Mouse (Mus musculus) retina, embryonic 14.5 days (tissue): ENCODE measurements around the gene Zfp706.

Experiments used
- DNase-seq: peaks from one replicate; pipeline ENCODE4 v3.0.0-alpha.2; 2015; ENCODE audit warnings: low spot score

The Zfp706 gene

DNA sequence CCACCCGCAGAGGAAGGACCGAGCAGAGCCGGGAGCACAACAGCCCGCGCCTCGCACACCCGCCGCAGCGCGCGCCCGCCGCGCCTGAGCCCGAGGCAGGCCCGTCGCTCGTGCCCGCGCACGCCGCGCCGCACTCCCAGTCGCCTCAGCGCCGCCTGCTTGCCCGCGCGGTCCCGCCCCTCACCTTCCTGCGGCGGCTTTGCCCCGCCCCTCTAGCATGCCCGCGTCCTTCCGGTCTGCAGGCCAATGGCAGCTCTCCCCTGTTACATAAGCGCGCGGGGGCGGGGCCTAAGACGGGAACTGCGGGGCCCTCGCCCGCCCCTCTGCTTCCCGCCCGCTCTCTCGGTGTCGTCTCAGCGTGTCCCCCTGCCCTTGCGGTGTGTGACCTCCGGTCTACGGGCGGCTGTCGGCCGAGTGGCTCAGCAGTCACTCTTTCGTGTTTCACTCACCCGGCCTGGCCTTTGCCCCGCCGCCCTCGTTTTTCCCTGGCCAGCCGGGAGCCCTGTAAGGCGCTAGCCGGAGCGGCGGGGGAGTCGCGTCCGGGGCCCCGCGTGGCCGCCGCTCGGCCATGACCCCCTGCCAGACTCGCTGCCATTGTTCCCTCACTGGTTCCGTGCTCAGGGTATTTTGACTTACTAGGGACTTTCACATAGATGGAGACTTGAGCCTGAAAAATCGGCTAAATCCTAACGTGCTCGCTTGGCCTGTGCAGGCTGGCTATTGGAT, at the start of gene Zfp706:
Gene Zfp706, minus strand, starts transcription at position 541 of the 726 bp plus-strand sequence.
- DNase-seq: peak; percentile 98

DNA sequence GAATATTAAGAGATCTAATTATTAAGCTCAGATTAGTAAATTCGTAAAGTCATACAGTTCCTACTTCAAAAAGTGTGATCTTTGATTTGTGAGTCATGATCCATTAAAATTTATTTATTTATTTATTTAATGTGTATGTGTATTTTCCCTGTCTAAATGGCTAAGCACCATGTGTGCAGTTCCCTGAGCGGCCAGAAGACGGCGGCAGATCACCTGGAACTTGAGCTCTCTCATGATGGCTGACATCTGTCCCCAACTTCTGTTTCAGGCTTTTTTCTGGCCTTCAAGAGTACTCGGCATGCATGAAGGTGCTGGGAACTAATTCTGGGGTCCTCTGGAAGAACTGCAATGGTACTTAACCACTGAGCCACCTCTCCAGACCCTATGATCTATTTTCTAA, 47.0 kb upstream of the Zfp706 start:
- DNase-seq: no peak

DNA sequence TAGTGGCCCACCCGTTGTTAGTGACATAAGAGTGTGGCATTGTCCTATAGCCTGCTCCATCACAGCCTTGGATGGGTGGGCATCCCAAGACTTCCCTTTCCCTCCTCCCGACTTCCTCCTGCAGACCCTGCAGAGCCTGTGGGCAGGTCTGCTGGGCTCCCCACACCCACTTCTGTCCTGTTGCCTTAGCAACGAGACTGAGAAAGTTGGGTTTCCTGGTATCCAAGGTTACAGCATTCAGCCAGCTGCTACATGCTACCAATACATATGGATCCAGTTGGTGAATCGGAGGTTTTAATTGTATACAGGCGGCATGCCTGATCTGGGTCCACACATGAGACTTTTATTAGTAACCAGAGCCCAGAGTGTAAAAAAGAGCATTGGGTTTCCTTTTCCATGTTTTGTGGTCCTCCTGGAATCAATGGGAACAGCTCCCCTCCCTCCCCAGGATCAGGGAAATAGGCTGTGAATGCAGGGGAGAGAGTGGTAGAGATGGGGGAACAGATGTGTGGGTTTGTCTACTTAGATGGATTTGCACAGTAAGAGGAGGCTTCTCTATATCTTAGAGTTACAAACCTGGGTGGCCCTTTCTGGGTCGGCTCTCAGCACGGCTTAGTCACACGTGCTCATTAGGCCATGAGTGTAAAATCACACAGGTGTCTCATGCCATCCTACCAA, 45.7 kb upstream of the Zfp706 start:
- DNase-seq: no peak

DNA sequence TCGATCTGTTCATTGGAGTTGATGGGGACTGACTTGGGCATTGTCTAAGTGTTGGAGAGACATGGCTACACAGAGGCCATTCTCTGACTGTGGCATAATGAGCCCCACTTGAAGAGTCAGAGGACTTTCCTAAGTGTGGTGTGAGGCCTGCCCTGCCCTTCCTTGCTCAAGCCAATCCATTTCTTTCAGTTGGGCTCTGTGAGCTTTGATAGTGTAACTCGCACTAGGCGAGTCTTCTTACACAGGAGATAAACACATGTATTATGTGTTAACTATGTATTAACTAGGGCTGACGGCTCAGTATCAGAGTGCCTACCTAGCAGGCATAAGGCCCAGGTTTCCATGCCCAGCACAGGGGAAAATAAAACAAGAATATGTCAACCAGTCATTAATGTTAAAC, 39.8 kb upstream of the Zfp706 start:
- no peak for DNase-seq

DNA sequence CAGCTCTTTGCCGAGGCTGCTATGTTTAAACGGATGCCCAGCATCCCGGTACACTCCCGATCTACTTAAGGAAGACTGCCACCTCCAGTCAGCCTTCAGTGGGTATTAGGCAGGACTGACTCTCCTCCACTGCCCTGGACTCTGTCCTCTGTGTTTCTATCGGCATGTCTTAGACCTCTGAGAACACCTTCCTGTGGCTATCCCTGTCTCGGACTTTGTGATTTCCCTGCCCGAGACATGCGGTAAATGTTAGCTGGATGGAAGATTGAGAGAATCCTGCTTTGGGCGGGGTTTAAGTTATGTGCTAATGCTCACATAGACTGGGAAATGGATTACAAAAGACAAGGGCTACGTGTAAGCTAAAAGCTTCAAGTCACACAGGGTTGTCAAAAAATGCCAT, 39.0 kb upstream of the Zfp706 start:
- DNase-seq: no peak

DNA sequence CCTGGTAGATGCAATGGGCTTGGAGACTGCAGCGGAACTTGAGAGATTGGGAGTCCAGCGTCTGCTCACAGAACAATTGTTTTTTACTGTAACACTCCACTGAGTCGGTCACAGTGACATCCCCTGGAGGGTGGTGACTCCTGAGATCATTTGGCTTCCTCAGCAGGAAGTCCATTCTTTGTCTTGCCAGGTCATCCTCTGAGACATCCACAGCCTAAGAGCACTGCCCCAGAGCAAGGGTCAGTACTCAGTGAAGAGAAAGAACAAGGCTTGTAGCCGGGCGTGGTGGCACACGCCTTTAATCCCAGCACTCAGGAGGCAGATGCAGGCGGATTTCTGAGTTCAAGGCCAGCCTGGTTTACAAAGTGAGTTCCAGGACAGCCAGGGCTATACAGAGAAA, 38.6 kb upstream of the Zfp706 start:
- DNase-seq: no peak

DNA sequence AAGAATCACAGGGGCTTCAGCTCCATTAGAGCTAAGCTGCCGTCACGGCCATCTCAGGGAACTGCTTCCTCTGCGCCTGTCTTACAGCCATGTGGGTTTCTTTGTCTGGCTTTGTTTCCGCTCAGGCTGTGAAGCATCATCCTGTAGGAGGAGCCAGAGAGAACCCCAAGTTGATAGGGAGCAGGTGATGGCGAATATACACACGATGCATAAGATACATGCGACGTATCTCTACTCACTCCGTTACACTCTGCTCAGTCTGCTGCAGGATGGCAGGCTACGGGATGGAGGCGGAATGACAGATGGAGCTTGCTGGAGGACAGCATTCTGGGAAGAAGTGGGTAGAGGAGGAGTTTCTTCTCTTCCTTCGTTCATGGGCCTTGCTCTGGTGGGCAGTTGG, 37.9 kb upstream of the Zfp706 start:
- DNase-seq: peak; percentile 29

DNA sequence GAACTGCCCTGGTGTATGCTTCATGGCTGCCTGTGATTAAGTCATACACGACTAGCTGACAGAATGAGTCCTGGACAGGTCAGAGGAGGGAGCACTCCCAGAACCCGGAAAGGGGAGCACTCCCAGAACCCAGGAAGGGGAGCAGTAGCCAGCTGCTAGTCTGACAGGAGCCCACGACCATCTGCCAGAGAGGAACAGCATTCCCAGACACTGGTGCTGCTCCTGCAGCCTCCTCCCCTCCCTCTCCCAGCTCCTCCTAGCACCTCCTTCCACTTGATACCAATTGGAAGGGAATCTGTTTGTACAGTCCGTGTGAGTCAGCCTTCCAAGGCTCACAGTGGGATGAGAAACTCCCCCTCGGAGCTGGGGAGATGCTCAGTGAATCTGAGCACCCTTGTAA, 35.0 kb upstream of the Zfp706 start:
- DNase-seq: peak; percentile 27

DNA sequence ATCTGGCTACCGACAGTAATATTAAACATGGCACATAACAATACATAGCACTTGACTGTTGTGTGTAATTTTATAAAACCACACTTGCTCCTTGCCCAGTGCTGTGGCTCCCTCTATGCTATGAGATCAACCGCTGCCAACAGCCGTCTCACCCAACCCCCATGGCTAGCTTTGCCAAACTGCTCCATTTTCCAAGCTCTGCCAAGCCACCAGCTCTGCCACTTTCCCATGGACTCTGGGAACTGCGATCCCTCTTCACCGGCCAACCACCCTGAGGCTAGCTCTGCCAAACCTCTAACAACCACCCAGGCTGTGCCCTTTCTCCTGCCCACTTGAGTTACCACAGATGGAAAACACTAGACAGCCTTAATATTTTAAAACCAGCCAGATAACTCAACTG, 33.6 kb upstream of the Zfp706 start:
- no peak for DNase-seq

DNA sequence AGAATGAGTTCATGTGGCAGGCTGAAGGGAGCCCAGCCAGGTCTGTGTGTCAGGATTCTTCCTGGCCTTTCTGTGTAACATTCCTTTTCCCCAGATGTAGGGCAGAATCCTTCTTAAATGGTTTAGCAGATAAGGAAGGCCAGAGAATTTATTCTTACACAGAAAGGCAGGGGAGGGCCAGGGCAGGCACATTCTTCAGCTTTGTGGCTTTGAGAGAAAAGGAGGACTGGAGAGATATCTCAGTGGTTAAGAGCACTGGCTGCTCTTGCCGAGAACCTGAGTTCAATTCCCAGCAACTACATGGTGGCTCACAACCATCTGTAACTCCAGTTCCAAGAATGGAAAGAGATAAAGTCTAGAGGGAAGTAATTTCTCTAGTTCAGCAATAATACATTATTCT, 31.1 kb upstream of the Zfp706 start:
- DNase-seq: no peak

DNA sequence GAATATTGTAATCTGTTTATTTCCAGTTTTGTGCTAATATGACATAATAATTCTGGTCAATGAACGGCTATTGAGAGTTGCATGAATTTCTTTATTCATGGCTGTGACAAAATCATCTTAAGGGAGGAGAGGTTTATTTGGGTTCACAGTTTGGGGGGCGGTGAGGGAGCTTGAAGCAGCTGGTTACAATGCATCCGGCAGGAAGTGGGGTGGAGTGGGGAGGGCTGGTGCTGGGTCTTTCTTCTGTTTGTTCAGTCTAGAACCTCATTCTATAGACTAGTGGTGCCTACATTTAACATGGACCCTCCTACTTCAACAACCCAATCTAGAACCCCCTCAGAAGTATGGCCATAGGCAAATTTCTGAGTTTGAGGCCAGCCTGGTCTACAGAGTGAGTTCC, 30.1 kb upstream of the Zfp706 start:
- DNase-seq: no peak

DNA sequence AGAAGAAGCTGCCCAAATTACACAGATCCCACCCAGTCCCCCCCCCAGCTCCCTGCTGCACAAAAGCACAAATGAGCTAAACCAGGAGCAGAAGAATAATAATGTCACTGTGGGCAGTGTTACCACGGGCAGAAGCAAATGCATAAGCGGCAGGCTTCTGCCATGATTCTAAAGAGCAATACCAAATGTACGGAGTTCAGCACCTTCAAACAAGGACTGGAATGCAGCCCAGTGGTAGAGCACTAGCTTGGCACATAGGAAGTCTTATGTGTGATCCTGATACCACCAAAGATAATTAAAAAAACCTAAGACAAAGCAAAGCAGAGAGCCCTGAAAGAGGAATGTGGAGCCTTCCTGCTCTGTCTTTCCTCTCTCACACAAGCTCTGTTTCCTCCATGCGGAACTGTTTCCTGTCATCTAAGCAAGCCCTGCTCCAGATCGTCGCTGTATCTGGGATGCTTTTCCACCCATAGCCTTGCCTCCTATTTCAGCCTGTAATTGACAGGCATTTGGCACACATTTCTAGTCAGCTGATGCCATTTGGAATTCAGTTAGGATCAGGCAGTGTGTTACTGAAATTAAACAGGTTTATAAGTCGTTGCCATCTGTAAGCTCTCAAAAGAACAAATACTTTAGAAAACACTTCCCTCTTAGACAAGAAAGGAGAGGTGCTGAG, 29.0 kb upstream of the Zfp706 start:
- no peak for DNase-seq

DNA sequence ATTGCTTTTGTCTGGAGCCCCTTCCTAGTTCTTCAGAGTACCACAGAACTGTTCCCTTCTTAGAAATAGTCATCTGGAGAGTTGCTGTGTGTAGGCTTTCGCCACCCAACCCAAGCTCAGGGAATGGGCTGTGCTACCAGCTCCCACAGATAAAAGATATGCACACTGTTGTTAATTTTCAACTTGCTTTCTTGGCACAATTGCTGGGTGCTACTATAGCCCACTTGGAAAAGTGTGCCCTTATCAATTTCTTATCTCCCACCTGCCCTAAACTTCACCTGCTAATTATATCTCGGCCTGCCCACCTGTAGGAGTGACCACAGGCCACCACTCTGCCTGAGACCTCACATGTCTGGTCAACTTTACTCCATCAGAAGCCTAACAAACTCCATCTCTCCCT, 26.6 kb upstream of the Zfp706 start:
- DNase-seq: no peak

DNA sequence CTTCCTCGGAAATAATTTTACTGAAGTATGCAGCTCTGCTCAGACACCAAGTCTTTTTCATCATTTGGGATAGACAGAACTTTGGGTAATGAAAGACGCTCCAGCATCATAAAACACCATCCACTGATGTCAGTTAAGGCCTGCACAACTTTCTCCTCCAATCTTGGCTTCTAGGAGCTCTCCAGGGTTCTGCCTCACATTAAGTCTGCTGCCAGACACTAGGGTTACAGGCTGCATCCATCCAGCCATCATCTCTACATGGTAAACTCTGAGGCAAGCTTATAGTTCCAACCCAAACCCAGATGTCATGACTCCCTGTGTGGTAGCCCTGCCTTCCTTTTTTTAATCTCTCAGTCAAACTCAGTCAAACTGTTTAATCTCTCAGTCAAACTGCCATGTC, 25.9 kb upstream of the Zfp706 start:
- no peak for DNase-seq

DNA sequence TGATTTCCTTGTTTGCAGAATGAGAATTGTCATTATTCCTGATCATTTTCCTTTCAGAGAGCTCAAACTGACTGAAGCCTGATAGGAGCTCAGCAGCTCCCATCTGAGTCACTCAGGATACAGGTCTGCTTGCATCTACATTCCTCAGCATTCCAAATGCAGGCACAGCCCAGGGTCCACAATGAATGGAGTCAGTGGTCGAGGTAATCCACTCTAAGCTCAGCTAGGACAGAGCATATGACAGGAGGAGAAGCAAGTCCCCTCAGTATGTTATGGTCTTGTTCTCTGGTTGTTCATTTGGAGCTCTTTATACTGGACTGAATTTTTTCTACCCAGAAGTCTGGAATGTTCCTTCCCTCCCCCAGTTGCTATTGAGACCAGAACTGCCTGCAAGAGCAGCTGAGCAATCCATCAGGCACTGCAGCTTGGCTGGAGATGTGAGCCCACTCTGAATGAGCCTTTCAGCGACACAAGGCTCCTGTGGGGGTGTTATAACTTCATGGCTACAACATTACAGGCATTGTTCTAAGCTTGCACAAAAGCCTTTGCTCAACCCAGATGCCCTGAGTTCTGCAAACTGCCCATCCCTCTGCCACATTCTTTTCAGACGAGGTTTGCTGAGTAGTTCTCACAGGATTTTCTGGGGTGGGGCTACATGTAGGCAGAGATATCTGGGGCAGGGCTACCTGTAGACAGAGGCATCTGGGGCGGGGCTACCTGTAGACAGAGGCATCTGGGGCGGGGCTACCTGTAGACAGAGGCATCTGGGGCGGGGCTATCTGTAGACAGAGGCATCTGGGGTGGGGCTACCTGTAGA, 24.0 kb upstream of the Zfp706 start:
- no peak for DNase-seq

DNA sequence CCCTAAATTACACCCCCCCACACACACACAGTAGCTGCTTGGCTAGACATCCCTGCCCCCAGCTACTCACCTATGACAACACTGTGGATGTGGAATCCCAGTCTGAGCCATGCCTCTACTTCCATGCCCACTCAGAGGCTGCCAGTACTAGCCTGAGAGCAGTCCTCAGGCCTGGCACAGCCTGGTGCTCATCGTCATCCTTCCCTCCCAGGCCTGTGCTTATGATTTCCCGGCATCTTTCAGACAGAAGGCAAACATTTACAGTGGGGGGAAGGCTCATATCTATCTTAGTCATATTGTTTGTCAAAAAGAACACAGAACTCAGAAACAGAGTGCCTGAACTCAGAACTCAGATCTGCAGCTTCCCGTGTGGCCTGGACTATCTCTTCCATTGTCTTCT, 23.4 kb upstream of the Zfp706 start:
- DNase-seq: no peak

DNA sequence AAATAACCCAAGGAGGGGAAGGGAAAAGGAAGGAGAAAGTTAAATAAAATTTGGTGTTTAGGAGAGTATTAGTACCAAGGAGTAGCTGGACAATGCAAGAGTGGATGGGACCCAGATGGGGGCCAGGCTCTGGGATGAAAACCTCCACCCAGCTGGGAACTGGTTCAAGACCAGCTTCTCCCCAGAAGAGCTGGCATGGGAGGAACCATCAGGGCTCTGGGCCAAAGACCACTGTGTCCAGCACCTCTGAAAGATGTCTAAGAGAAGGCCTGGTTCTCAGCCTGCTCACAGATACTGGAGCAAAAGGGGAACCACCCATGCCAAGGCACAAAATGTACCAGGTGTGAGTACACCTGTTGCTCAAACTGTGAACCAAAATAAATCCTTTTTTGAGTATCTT, 20.4 kb upstream of the Zfp706 start:
- no peak for DNase-seq

DNA sequence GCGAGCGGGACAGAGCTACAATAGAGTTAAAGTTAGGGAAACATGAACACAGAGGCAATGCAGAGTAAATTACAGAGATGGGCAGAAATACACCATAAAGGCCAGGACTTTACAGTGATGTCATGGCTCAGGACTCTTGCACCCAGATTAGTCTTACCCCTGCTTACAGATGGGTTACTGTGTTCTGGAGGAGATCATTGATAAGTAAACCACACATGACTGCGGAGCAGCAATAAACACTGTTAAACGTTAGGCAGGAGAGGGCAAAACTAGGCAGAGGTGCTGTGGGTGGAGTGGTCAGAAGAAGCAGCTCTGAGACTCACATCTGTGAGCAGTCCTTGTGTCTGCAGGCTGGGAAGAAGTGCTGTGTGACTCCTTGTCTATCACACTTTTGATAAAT, 18.9 kb upstream of the Zfp706 start:
- no peak for DNase-seq

DNA sequence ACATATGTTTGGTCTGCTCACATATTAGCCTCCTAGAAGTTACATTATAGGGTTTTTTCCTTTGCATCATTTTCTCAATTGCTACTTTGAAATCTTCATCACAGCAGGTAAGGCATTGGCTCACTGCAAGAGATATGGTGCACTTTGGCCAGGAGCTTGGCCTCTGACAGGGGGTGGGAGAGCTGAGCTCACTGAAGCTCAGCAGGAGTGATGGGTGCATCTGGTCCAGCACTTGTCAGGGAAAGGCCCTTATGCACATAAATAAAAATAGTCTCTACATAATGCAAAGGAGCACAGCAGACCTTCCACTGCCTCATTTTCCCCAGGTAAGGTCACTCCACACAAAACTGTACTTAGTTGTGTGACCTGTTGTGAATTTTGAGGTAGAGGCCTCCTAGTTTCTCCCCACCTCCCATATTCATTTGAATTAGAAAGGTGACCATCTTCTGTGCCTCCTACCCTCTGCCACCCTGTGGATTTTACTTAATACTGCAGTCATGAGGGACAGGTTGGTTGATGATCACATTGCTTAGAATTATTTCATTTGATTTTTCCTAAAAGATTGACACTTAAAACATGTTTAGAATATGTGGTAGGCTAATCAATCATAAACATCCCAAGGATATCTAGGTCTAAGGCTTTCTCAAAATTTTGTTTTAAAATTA, 13.1 kb upstream of the Zfp706 start:
- no peak for DNase-seq

DNA sequence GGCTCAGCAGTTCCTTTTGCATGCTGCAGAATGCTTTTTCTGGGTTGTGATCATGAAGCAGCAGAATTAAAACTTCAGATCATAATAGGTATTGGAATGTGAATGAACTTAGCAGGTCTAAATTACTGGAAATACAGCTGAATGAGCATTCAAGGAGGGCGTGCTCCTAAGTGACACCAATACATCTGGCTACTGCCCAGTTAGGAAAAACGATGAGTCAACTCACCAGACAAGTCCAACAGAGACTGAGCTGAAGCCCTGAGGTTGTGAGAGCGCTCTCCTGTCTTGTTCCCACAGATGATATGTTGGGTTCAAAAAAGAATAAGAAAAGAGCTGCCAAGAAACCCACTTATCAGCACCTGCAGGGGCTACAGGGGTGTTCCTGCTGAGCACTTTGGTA, 11.9 kb upstream of the Zfp706 start:
- DNase-seq: no peak

DNA sequence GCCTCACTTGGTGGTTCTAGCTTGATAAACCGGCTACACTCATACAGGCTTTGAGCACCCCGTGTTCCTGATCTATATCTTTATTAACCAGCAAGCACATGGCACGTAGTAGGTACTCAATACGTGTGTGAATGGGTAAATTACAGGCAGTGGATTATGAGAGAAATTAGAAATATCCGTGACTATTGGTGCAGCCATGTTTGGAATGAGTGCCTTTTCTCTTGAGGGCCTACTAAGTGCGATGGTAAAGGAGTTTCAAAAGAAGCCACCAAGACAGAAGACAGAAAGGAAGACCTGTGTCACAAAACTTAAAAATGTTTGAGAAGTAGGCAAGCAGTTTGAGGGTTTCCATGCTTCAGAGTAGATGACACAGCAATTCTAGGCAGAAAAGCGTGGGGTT, 4.3 kb upstream of the Zfp706 start:
- DNase-seq: no peak

DNA sequence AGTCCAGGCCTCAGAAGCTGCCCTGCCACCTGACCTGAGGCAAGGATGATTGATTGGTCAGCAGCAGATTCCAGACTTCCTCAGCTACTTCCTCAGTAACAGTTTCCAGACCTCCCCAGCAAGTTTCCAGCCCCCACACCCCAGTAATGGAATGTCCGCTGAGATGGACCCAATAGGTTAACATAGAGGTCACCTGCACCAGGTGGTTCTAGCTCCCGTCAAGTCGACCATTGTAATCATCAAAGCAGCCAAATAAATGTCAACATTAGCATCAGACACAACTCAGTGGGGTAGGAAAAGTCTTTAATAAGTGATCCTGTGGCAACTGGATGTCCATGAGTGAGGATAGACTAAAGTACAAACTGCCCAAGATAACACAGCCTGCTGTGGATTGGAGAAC, 3.7 kb upstream of the Zfp706 start:
- DNase-seq: no peak
